Mouse (Mus musculus): ENCODE data around the gene Dock3. TPM values are rescaled to one million over a fixed set of nuclear protein-coding genes. Genes with fewer than 3 reads are reported as not detected.

Gene Dock3
- polyA plus RNA-seq (2016; fragmentation: Nextera tagmentation; extraction: Ambion mirVana) = 0.91 and 1.3 TPM in 2 replicates

DNA sequence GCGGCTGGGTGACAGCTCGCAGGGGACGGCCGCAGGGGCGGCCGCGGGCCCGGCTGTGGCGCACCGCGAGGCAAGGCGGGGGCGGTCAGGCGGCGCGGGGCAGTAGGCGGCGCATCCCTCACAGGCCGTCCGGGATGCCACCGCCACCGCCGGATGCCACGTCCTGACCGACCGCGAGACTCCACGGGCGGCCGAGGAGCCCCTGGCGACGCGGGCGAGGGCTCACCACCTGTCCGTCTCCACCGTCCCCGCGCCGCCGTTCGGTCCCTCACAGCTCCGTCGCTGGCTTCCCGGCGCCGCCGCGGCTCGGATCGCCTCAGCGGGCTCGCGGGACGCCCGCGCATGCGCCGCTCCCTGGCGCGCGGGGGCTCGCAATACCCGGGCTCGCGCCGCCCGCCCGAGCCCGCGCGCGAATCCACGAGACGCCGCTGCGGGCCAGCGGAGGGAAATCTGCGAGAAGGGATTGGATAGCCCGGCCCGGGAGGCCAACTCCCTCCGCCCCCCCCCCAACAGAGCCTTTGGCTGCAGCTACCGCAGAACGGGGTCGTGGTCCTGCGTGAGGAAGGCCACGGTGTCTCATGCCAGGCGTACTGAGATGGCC, at the start of gene Dock3:
Gene Dock3 (minus strand): TSS at position 371 of the 601 bp plus-strand sequence.
- Histone ChIP-seq H3K9ac (peak within 1 kb of the TSS; percentile 66), H3K4me1 (replicated peaks) (peaks cover 6% of the 10 kb centered on the region; the same call in 1 of the 2 replicates), H3K4me3 (peak within 1 kb of the TSS; percentile 68), H3K36me3 (no peaks in the 10 kb centered on the region), H3K9me3 (replicated peaks) (no peaks in the 10 kb centered on the region), H3K4me2 (peak within 1 kb of the TSS; percentile 100), H3K27ac (ENCODE audit: poor library complexity, severe bottlenecking) (no peak within 1 kb of the TSS), H3K27me3 (replicated peaks) (peaks cover 79% of the 10 kb centered on the region)
- peak; percentile 69 for ATAC-seq (ENCODE audit: insufficient number of reproducible peaks, low FRiP score)
- WGBS = under 1% methylated on average over 86 of the region's 87 CpGs

DNA sequence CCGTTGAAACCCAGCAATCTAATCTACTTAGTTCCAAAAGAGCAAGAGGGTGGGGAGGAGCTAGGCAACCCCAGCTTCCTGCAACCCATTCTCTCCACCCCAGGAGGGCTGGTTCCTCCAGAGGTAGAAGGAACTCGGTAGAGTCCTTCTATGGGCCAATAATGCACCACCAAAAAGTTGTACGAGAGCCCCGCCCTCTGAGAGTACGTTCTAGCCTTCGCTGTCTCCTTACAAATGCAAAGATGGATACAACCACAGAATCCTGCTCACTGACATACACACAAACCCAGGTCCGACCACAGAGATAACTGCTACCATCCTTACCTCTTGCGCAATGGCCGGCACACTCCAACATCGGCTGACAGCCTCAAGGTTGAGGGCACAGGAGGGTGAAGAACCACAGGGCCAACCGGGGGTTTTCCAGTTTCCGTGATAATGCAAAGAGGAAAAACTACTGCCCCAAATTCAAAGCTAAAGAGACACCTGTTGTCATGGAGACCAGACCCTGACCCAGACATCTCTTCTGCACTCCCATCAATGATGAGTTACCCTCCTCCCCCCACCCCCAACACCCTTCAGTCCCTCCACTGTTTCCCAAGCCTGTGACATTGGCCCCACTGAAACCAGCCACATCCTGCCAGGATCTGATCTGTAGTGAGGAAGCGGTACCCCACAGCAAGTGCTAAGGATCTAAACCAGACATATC, 48.8 kb upstream of the Dock3 start:
- Histone ChIP-seq H3K4me1 (replicated peaks) (peaks cover 23% of the 10 kb centered on the region), H3K27ac (ENCODE audit: poor library complexity, severe bottlenecking) (no peak overlapping the region), H3K36me3 (no peaks in the 10 kb centered on the region), H3K9me3 (replicated peaks) (no peaks in the 10 kb centered on the region), H3K9ac (no peak overlapping the region; the same call in 1 of the 2 replicates), H3K4me3 (0 out of 2 replicates have a peak overlapping the region, but pooled peaks have one; percentile 5), H3K27me3 (replicated peaks) (peaks cover 10% of the 10 kb centered on the region; the same call in 1 of the 2 replicates), H3K4me2 (peak overlapping the region; percentile 52)
- 32% methylated on average over 13 of the region's 13 CpGs for WGBS
- 0 out of 2 replicates have a peak, but pooled peaks have one; percentile 10 for ATAC-seq (ENCODE audit: insufficient number of reproducible peaks, low FRiP score)

GRCm38 (mm10) chr9:107279378-107280321, 47.9 kb upstream of the Dock3 start:
- Histone ChIP-seq H3K4me1 (replicated peaks) (peaks cover 23% of the 10 kb centered on the region), H3K4me3 (0 out of 2 replicates have a peak overlapping the region, but pooled peaks have one; percentile 5), H3K27me3 (replicated peaks) (peaks cover 10% of the 10 kb centered on the region; the same call in 1 of the 2 replicates), H3K27ac (ENCODE audit: poor library complexity, severe bottlenecking) (no peak overlapping the region), H3K9me3 (replicated peaks) (no peaks in the 10 kb centered on the region), H3K36me3 (no peaks in the 10 kb centered on the region), H3K9ac (no peak overlapping the region; the same call in 1 of the 2 replicates), H3K4me2 (peak overlapping the region; percentile 52)
- ATAC-seq (ENCODE audit: insufficient number of reproducible peaks, low FRiP score) = peak; percentile 70; the same call in 1 of the 2 replicates
- WGBS = 21% methylated on average over 16 of the region's 16 CpGs

GRCm38 (mm10) chr9:107278527-107279377, 47.0 kb upstream of the Dock3 start:
- no peak overlapping the region for H3K9ac ChIP-seq
- H3K27ac ChIP-seq (ENCODE audit: poor library complexity, severe bottlenecking) = no peak overlapping the region
- no peaks in the 10 kb centered on the region for H3K9me3 ChIP-seq (replicated peaks)
- 47% methylated on average over 8 of the region's 8 CpGs for WGBS
- ATAC-seq (ENCODE audit: insufficient number of reproducible peaks, low FRiP score) = no peak; the same call in 1 of the 2 replicates
- no peak overlapping the region for H3K4me2 ChIP-seq
- H3K27me3 ChIP-seq (replicated peaks) = peaks cover 10% of the 10 kb centered on the region; the same call in 1 of the 2 replicates
- H3K4me3 ChIP-seq = no peak overlapping the region
- H3K4me1 ChIP-seq (replicated peaks) = peaks cover 23% of the 10 kb centered on the region
- no peaks in the 10 kb centered on the region for H3K36me3 ChIP-seq

DNA sequence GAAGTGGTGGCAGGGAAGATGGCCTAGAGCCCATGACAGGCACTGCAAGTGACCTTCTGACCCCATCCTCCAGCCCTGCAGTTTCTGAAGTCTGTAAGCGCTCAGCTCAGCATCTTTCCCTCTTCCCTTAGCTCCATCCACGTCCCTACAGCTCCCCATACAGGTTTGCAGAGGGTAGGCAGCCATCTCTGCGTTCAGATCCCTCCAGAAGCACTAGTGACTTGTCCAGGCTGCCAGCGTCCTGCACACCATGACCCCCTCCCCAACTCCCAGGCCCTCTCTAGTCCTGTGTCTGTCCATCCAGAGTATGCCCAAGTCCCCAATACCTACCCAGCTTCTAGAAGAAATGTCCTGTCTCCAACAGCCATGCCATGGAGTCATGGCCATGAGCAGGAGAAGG, 46.4 kb upstream of the Dock3 start:
- Histone ChIP-seq H3K4me1 (replicated peaks) (peaks cover 23% of the 10 kb centered on the region), H3K9ac (no peak overlapping the region), H3K27me3 (replicated peaks) (peaks cover 10% of the 10 kb centered on the region; the same call in 1 of the 2 replicates), H3K4me3 (no peak overlapping the region), H3K9me3 (replicated peaks) (no peaks in the 10 kb centered on the region), H3K4me2 (no peak overlapping the region), H3K36me3 (no peaks in the 10 kb centered on the region), H3K27ac (ENCODE audit: poor library complexity, severe bottlenecking) (no peak overlapping the region)
- WGBS = 52% methylated on average over 4 of the region's 4 CpGs
- ATAC-seq (ENCODE audit: insufficient number of reproducible peaks, low FRiP score) = no peak

DNA sequence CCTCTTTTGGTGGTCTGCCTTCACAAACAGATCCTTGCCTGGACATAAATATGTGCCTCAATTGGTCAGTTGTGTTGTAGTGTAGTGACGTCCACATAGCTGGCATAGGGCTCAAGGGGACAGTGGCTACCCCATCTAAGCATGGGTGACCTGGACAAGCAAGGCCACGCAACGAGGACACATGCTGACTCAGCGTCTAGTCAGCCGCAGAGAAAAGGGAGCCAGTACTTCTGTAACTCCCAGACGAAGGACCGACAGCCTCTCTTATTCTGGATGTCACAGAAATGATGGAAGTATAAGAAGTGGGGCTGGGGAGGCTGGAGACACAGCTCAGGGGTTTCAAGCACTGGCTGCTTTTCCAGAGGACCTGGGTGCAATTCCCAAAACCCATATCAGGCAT, 45.9 kb upstream of the Dock3 start:
- ATAC-seq (ENCODE audit: insufficient number of reproducible peaks, low FRiP score) = no peak
- Histone ChIP-seq H3K27ac (ENCODE audit: poor library complexity, severe bottlenecking) (no peak overlapping the region), H3K4me2 (no peak overlapping the region), H3K4me1 (replicated peaks) (peaks cover 23% of the 10 kb centered on the region), H3K4me3 (no peak overlapping the region), H3K27me3 (replicated peaks) (peaks cover 10% of the 10 kb centered on the region; the same call in 1 of the 2 replicates), H3K9ac (no peak overlapping the region), H3K36me3 (no peaks in the 10 kb centered on the region), H3K9me3 (replicated peaks) (no peaks in the 10 kb centered on the region)
- WGBS = 86% methylated on average over 7 of the region's 7 CpGs

DNA sequence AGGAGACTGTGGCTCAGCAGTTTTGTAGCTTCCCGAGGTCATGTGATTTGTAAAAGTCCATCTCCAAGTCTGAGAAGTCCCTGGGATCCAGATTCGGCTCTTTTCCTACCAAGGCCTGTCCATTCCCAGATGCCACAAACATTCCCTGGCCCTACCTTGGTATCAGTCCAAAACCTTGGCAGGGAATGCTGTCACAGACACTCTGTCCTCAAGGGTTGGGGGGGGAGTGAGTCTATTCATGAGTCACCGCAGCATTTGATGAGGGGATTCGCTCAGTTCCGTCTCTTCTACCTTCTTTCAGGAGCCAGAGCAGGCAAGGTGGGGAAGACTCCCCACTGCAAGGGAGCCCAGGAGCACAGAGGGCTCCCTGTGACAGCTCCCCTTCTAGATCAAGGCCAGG, 44.0 kb upstream of the Dock3 start:
- no peaks in the 10 kb centered on the region for H3K9me3 ChIP-seq (replicated peaks)
- no peak for ATAC-seq (ENCODE audit: insufficient number of reproducible peaks, low FRiP score)

GRCm38 (mm10) chr9:107274751-107275150, 43.0 kb upstream of the Dock3 start:
- Histone ChIP-seq H3K4me1 (replicated peaks) (peaks cover 24% of the 10 kb centered on the region), H3K9me3 (replicated peaks) (no peaks in the 10 kb centered on the region), H3K9ac (no peak overlapping the region), H3K4me2 (no peak overlapping the region), H3K27me3 (replicated peaks) (0 out of 2 replicates have a peak, but pooled peaks cover 3% of the 10 kb centered on the region), H3K4me3 (no peak overlapping the region), H3K36me3 (no peaks in the 10 kb centered on the region), H3K27ac (ENCODE audit: poor library complexity, severe bottlenecking) (no peak overlapping the region)
- ATAC-seq (ENCODE audit: insufficient number of reproducible peaks, low FRiP score) = no peak
- 81% methylated on average over 6 of the region's 6 CpGs for WGBS

More for the DNA sequence above, 44.0 kb upstream of the Dock3 start:
- Histone ChIP-seq H3K36me3 (no peaks in the 10 kb centered on the region), H3K4me2 (no peak overlapping the region), H3K27me3 (replicated peaks) (peaks cover 6% of the 10 kb centered on the region; the same call in 1 of the 2 replicates), H3K4me3 (no peak overlapping the region), H3K9ac (no peak overlapping the region), H3K27ac (ENCODE audit: poor library complexity, severe bottlenecking) (no peak overlapping the region), H3K4me1 (replicated peaks) (peaks cover 34% of the 10 kb centered on the region)
- WGBS = 79% methylated on average over 5 of the region's 5 CpGs

DNA sequence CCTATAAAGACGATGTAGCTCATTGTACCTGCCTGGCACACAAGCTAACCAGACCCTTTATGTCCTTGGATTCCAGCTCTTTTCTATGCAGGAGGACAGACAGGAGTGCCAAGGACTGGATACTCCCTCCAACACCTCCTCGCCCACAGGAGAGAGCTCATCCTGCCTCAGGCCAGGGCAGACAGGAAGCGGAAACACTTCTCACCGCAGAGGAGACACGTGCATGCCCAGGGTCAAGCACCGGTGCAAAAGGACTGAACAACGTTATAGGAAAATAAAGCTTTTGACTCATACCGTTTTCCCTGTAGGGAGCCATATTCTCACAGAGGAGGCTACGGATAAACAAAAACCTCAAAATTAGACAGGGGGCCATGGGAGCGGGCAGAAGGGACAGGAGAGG, 41.5 kb upstream of the Dock3 start:
- no peaks in the 10 kb centered on the region for H3K36me3 ChIP-seq

DNA sequence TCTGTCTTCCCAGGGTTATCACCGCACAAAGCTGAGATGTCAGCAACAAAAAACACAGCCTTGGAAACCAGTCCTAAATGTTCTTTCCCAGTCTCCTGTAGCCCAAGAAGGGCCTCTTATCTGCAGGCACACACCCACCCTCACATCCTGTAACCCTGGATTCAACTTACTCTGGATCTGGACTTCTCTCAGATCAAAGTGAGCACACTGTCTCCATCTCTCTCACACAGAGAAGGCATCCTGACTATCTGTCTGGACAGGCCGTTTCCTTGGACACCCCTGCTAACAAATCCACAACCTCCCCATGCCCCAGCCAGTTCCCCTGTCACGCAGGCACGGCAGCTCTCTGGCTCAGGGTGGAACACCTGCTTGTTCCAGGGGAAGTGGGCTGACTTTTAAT, 40.6 kb upstream of the Dock3 start:
- H3K4me1 ChIP-seq (replicated peaks) = peaks cover 12% of the 10 kb centered on the region
- H3K9ac ChIP-seq = no peak overlapping the region
- no peaks in the 10 kb centered on the region for H3K9me3 ChIP-seq (replicated peaks)
- H3K36me3 ChIP-seq = no peaks in the 10 kb centered on the region
- no peak overlapping the region for H3K4me3 ChIP-seq
- no peak overlapping the region for H3K4me2 ChIP-seq
- H3K27ac ChIP-seq (ENCODE audit: poor library complexity, severe bottlenecking) = no peak overlapping the region
- H3K27me3 ChIP-seq (replicated peaks) = no peaks in the 10 kb centered on the region
- 25% methylated on average over 4 of the region's 4 CpGs for WGBS
- ATAC-seq (ENCODE audit: insufficient number of reproducible peaks, low FRiP score) = peak; percentile 71; the same call in 1 of the 2 replicates

More for the DNA sequence above, 41.5 kb upstream of the Dock3 start:
- Histone ChIP-seq H3K27me3 (replicated peaks) (no peaks in the 10 kb centered on the region), H3K4me2 (no peak overlapping the region), H3K4me3 (no peak overlapping the region), H3K9me3 (replicated peaks) (no peaks in the 10 kb centered on the region), H3K4me1 (replicated peaks) (peaks cover 12% of the 10 kb centered on the region), H3K27ac (ENCODE audit: poor library complexity, severe bottlenecking) (no peak overlapping the region), H3K9ac (no peak overlapping the region)
- WGBS = 61% methylated on average over 10 of the region's 10 CpGs
- no peak for ATAC-seq (ENCODE audit: insufficient number of reproducible peaks, low FRiP score)
